Mouse (Mus musculus): ENCODE measurements around the gene Cxcl17.

Cxcl17 gene

GRCm38 (mm10) chr7:25384818-25385217 lies 27.9 kb downstream of the Cxcl17 start:
- TF ChIP-seq GATA4 (IDR thresholded peaks at IDR 0.05; ENCODE audit: insufficient replicate concordance, low read length) = no peak

GRCm38 (mm10) chr7:25384318-25384717 lies 28.4 kb downstream of the Cxcl17 start:
- no peak for TF ChIP-seq GATA4 (IDR thresholded peaks at IDR 0.05; ENCODE audit: insufficient replicate concordance, low read length)

- TF ChIP-seq GATA4 (IDR thresholded peaks at IDR 0.05; ENCODE audit: insufficient replicate concordance, low read length) = no peak
These were observed 28.8 kb downstream of the Cxcl17 start for GRCm38 (mm10) chr7:25383891-25384290.

- TF ChIP-seq GATA4 (IDR thresholded peaks at IDR 0.05; ENCODE audit: insufficient replicate concordance, low read length) = no peak
These were observed 29.3 kb downstream of the Cxcl17 start for GRCm38 (mm10) chr7:25383385-25383784.

GRCm38 (mm10) chr7:25382541-25382940 lies 30.1 kb downstream of the Cxcl17 start:
- TF ChIP-seq GATA4 (IDR thresholded peaks at IDR 0.05; ENCODE audit: insufficient replicate concordance, low read length) = no peak

GRCm38 (mm10) chr7:25381284-25381680 lies 31.4 kb downstream of the Cxcl17 start:
- TF ChIP-seq GATA4 (IDR thresholded peaks at IDR 0.05; ENCODE audit: insufficient replicate concordance, low read length) = no peak

- TF ChIP-seq GATA4 (IDR thresholded peaks at IDR 0.05; ENCODE audit: insufficient replicate concordance, low read length) = no peak
These were observed 32.0 kb downstream of the Cxcl17 start for GRCm38 (mm10) chr7:25380392-25381283.

- no peak; the same call in 1 of the 2 replicates for TF ChIP-seq GATA4 (IDR thresholded peaks at IDR 0.05; ENCODE audit: insufficient replicate concordance, low read length)
These were observed 32.9 kb downstream of the Cxcl17 start for GRCm38 (mm10) chr7:25379551-25380351.

GRCm38 (mm10) chr7:25378181-25379100 lies 34.2 kb downstream of the Cxcl17 start:
- no peak for TF ChIP-seq GATA4 (IDR thresholded peaks at IDR 0.05; ENCODE audit: insufficient replicate concordance, low read length)

- no peak for TF ChIP-seq GATA4 (IDR thresholded peaks at IDR 0.05; ENCODE audit: insufficient replicate concordance, low read length)
These were observed 35.5 kb downstream of the Cxcl17 start for GRCm38 (mm10) chr7:25377100-25377700.

GRCm38 (mm10) chr7:25376556-25376955 lies 36.1 kb downstream of the Cxcl17 start:
- no peak for TF ChIP-seq GATA4 (IDR thresholded peaks at IDR 0.05; ENCODE audit: insufficient replicate concordance, low read length)

GRCm38 (mm10) chr7:25372441-25372840 lies 40.2 kb downstream of the Cxcl17 start:
- no peak for TF ChIP-seq GATA4 (IDR thresholded peaks at IDR 0.05; ENCODE audit: insufficient replicate concordance, low read length)

- TF ChIP-seq GATA4 (IDR thresholded peaks at IDR 0.05; ENCODE audit: insufficient replicate concordance, low read length) = no peak
These were observed 43.5 kb downstream of the Cxcl17 start, which contains the start of gene Cnfn for GRCm38 (mm10) chr7:25369058-25369749. Gene Cnfn, minus strand, starts transcription at chr7:25369724.

GRCm38 (mm10) chr7:25368333-25368732 lies 44.4 kb downstream of the Cxcl17 start:
- TF ChIP-seq GATA4 (IDR thresholded peaks at IDR 0.05; ENCODE audit: insufficient replicate concordance, low read length) = no peak

Measured in liver, adult (tissue).